Mouse (Mus musculus) MEL (cell line): ENCODE measurements around the gene Pianp.

Source experiments
- CTCF ChIP-seq, 3 experiments: IDR thresholded peaks in 2 of 3; conservative IDR thresholded peaks in 1 of 3; 2 replicates each; pipeline ENCODE4 v1.5.1; 2011 to 2012; ENCODE audit warnings: low read length in 3 of 3, low read depth in 2 of 3, mild to moderate bottlenecking in 2 of 3, improper control_type of control experiment in 1 of 3, inconsistent platforms in 1 of 3, mixed read lengths in 1 of 3, moderate library complexity in 1 of 3; ENCODE audit not compliant: control insufficient read depth in 1 of 3, insufficient read depth in 1 of 3, poor library complexity in 1 of 3, severe bottlenecking in 1 of 3
- EP300 ChIP-seq, 2 experiments: IDR thresholded peaks; 2 replicates each; pipeline ENCODE4 v1.6.1; 2011; ENCODE audit warnings: improper control_type of control experiment in 2 of 2, low read length in 2 of 2, low read depth in 1 of 2, mild to moderate bottlenecking in 1 of 2
- ETS1 ChIP-seq: IDR thresholded peaks from 2 replicates; pipeline ENCODE4 v1.6.1; 2012; ENCODE audit warnings: low read depth, mild to moderate bottlenecking, inconsistent platforms, low read length, improper control_type of control experiment, moderate library complexity
- MAX ChIP-seq: IDR thresholded peaks from 2 replicates; pipeline ENCODE4 v1.6.1; 2011; ENCODE audit warnings: low read length, improper control_type of control experiment
- NELFE ChIP-seq: IDR thresholded peaks from 2 replicates; pipeline ENCODE4 v1.6.1; 2011; ENCODE audit warnings: low read depth, low read length, improper control_type of control experiment
- TAL1 ChIP-seq: IDR thresholded peaks from 2 replicates; pipeline ENCODE4 v1.6.1; 2012; ENCODE audit warnings: mild to moderate bottlenecking, inconsistent platforms, low read length, moderate library complexity, mixed read lengths
- USF2 ChIP-seq, 2 experiments: IDR thresholded peaks; 2 replicates each; pipeline ENCODE4 v1.6.1; 2011 to 2012; ENCODE audit warnings: improper control_type of control experiment in 2 of 2, low read length in 2 of 2, borderline replicate concordance in 1 of 2, inconsistent platforms in 1 of 2, low read depth in 1 of 2, mild to moderate bottlenecking in 1 of 2; ENCODE audit not compliant: insufficient read depth in 1 of 2

- TF ChIP-seq ETS1 (no peak), EP300 (IDR thresholded peaks at IDR 0.05; ENCODE audit: low read depth in 1 of 2, low read length in 2 of 2) (no peak), NELFE (no peak), CTCF (IDR thresholded peaks at IDR 0.05 in 2 of 3, conservative IDR thresholded peaks at IDR 0.05 in 1 of 3; ENCODE audit: control insufficient read depth in 1 of 3, insufficient read depth in 1 of 3, low read depth in 2 of 3, low read length in 3 of 3, poor library complexity in 1 of 3, severe bottlenecking in 1 of 3) (no peak), TAL1 (no peak), USF2 (IDR thresholded peaks at IDR 0.05; ENCODE audit: borderline replicate concordance in 1 of 2, insufficient read depth in 1 of 2, low read depth in 1 of 2, low read length in 2 of 2) (no peak), MAX (no peak)
Measured at GRCm38 (mm10) chr6:125031604-125032003, 35.1 kb downstream of the Pianp start.
